Mouse (Mus musculus) embryo, embryonic 10.5 days (tissue): Measurements from ENCODE around the gene Furin.
A peak's percentile ranks its signal among the peaks of the same experiment; 100 is the strongest.

Experiments used
- DNase-seq: peaks from one replicate; pipeline ENCODE4 v3.0.0-alpha.2; 2015; ENCODE audit warnings: low spot score

Gene Furin

DNA sequence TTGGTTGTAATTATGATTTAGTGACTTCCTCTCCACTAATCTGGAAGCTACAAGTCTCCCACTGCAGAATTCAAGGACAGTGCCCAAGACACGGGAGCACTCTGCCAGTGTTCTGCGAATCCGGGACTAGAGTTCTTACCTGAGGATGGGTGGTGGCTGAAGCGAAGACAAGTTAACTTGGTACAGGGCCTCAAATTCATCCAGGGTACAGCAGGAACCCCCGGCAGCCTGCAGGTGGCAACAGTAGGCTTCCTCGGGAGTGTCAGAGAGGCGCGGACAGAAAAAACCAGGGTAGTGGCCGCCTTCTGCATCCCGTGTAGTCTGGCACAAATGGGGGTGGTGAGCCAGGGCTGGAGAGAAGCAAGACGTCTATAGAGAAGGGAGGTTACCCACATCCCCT lies 64.4 kb downstream of the Furin start, which contains the start of gene Unc45a:
Unc45a (minus strand) TSS at position 213 of the 400 bp plus-strand sequence.
- DNase-seq, result peak; percentile 86

DNA sequence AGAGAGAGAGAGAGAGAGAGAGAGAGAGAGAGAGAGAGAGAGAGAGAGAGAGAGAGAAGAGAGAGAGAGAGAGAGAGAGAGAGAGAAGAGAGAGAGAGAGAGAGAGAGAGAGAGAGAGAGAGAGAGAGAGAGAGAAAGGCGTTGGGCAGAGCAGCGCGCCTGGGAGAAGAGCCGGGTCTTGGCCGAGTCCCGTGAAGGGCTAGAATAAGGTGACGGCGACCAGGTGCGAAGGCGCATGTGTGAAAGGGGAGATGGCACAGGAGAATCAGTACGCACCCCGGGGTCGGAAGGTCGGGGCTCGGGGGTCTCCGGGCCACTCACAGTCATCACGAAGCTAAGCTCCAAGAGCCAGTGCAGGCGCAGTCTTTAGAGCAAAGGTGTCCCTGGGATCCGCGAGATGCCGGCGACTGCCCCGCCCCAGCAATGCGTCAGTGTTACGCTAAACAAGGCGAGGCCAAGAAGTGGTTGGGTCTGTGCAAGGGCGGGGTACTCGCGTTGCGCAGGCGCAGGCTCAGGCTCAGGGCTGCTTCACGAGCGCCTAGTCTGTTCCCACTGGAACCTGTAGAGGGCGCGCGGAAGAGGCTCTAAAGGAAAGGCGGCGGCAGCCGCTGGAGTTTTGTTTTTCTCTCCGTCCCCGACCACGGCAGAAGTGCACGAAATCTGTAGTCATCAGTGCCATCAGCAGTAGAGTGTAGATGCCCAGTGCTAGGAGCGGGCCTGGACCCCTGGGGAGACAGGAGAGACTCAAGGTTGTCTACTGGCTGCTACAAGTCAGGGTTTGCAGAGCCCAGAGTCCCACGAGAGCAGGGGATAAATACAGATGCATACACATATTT lies 65.2 kb downstream of the Furin start:
- DNase-seq, result peak; percentile 99

DNA sequence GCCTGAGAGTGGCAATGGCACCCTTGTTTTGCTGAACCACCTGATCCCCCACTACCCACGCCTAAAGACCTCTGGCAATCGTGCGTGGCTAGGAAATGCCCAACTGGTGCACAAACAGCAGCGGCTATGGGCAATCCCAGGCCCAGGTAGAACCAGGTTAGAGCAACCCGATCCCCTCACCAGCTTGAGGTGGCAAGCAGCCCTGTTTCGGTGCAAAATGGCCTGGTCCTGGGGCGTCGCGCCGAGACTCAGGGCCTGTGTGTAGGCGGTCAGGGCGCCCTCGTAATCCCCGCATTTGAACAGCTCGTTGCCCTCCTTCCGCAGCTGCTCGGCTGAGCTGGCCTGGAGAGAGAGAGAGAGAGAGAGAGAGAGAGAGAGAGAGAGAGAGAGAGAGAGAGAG lies 65.9 kb downstream of the Furin start:
- peak; percentile 40 for DNase-seq
